Mouse (Mus musculus) liver, adult 2 months (tissue): ENCODE measurements around the gene Gramd1b. TPM values are rescaled to one million over a fixed set of nuclear protein-coding genes. Genes with fewer than 3 reads are reported as not detected.
A peak's percentile ranks its signal among the peaks of the same experiment; 100 is the strongest.

ENCODE experiments used
- DNase-seq: peaks from one replicate; pipeline ENCODE4 v3.0.0-alpha.2; 2011; ENCODE audit warnings: low read depth, low spot score; ENCODE audit errors: extremely low read depth
- H3K27ac ChIP-seq: fragments of 200-500 bp; replicated peaks from 2 replicates; pipeline ENCODE4 v1.5.1; 2012; ENCODE audit warnings: low read depth, mild to moderate bottlenecking, control low read depth, inconsistent platforms, low read length; ENCODE audit not compliant: insufficient read depth
- H3K27me3 ChIP-seq: fragments of 200-500 bp; 2 replicates; pipeline ENCODE4 v1.6.1; 2012; ENCODE audit warnings: mild to moderate bottlenecking, moderate library complexity, low read length, inconsistent platforms; ENCODE audit not compliant: control insufficient read depth, insufficient read depth
- H3K36me3 ChIP-seq: fragments of 200-500 bp; 2 replicates; pipeline ENCODE4 v1.6.1; 2012; ENCODE audit warnings: low read length, inconsistent platforms; ENCODE audit not compliant: control insufficient read depth, insufficient read depth
- H3K4me1 ChIP-seq: fragments of 200-500 bp; 2 replicates; pipeline ENCODE4 v1.6.1; 2011; ENCODE audit warnings: low read length; ENCODE audit not compliant: control insufficient read depth, insufficient read depth
- H3K4me3 ChIP-seq: fragments of 200-500 bp; 2 replicates; pipeline ENCODE4 v1.5.1; 2011; ENCODE audit warnings: low read depth, mild to moderate bottlenecking, control low read depth, low read length, moderate library complexity; ENCODE audit not compliant: insufficient read depth
- H3K79me2 ChIP-seq: fragments of 200-500 bp; 2 replicates; pipeline ENCODE4 v1.6.1; 2012; ENCODE audit warnings: inconsistent platforms, mild to moderate bottlenecking, low read length, moderate library complexity; ENCODE audit not compliant: control insufficient read depth, insufficient read depth
- H3K9ac ChIP-seq: fragments of 200-500 bp; 2 replicates; pipeline ENCODE4 v1.6.1; 2012; ENCODE audit warnings: low read depth, mild to moderate bottlenecking, control low read depth, inconsistent platforms, low read length
- CTCF ChIP-seq: fragments of 200-500 bp; IDR thresholded peaks from 2 replicates; pipeline ENCODE4 v1.5.1; 2011; ENCODE audit warnings: low read depth, low read length, control low read depth
- POLR2A ChIP-seq: fragments of 200-500 bp; IDR thresholded peaks from 2 replicates; pipeline ENCODE4 v1.6.1; 2011; ENCODE audit warnings: low read length, control low read depth; ENCODE audit not compliant: insufficient read depth; ENCODE audit errors: extremely low read depth
- WGBS: fragments of 180-500 bp; shearing (Covaris S2); methylation state at CpG from one replicate; pipeline ENCODE4 v1.1.7; 2018; 5-methylcytosine and 5-hydroxymethylcytosine counted together
- polyA plus RNA-seq: library from polyadenylated mRNA; depleted of rRNA; stranded (reverse); fragments of >200 nt; gene quantifications from 2 replicates; pipeline ENCODE4 v1.2.3, GENCODE M21; 2012
- total RNA-seq: library from RNA; depleted of rRNA; stranded (reverse); fragments of >200 nt; gene quantifications from 2 replicates; pipeline ENCODE4 v1.2.3, GENCODE M21; 2014

The Gramd1b gene
- total and polyA plus RNA-seq, 2 experiments, result 1.2 to 2.0 TPM

DNA sequence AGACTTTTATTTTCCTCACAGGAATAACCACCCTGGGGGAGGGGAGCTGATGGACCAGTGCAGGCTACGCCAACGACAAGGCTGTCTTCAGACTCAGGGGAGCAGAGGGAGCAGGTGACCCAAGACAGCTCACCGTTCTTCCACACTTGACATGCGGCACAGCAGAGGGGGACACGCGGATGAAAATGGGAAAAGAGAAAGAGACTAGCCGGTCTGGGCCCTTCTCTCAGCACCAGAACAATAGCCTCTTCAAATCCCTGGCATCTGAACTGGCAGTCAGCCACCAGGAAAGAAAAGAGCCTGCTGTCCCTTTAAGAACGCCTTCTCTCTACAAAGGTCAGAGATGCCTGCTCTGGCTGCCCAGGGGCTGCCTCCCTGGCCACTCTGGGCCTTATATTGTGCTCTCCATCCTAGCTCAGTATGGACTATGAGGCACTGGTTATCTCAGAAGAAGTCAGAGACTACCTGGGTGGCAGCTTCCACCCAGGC, 172.7 kb downstream of the Gramd1b start:
- H3K79me2 ChIP-seq, result no peaks in the 10 kb centered on the region
- H3K27ac ChIP-seq, result no peak overlapping the region
- H3K4me3 ChIP-seq, result no peak overlapping the region
- no peaks in the 10 kb centered on the region for H3K36me3 ChIP-seq
- TF ChIP-seq POLR2A (no peak), CTCF (no peak)
- H3K4me1 ChIP-seq, result no peaks in the 10 kb centered on the region
- DNase-seq, result no peak
- no peak overlapping the region for H3K9ac ChIP-seq
- WGBS, result 84% methylated on average over 8 of the region's 8 CpGs
- H3K27me3 ChIP-seq, result no peaks in the 10 kb centered on the region

DNA sequence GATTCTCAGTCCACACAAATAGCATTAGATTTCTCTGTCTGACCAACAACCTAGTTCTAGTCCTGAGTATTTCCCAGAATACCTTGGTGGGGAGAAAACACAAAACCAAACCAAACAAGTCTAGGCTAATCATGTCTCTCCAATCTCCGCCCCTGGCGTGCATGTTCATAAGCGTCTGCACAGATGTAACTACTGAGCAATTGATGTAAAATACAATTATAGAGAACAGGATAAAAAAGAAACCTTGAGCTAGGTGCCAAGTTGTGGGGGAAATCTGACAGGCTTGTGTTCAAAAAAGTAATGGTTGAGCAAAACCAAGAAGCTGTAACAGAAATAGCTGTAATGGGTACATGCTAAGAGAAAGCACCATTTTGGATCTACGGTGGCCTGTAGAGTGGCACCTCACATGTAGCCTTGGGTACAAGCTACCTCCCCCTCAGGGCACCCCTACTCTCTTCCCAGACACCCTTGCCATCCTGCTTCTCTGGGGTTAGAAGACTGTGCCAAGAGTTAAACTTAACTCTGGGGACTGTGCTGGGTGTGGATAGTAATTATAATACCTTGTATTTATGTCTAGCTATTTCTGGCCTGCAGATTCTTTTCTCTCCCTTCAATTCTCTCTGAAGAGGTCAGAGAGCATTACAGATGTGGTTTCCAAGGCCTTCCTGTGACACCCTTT, 174.3 kb downstream of the Gramd1b start:
- no peaks in the 10 kb centered on the region for H3K27me3 ChIP-seq
- no peaks in the 10 kb centered on the region for H3K36me3 ChIP-seq
- WGBS, result 94% methylated on average over 4 of the region's 4 CpGs
- H3K9ac ChIP-seq, result no peak overlapping the region
- TF ChIP-seq CTCF (no peak), POLR2A (no peak)
- no peaks in the 10 kb centered on the region for H3K79me2 ChIP-seq
- H3K4me3 ChIP-seq, result no peak overlapping the region
- no peak overlapping the region for H3K27ac ChIP-seq
- H3K4me1 ChIP-seq, result no peaks in the 10 kb centered on the region
- DNase-seq, result no peak

DNA sequence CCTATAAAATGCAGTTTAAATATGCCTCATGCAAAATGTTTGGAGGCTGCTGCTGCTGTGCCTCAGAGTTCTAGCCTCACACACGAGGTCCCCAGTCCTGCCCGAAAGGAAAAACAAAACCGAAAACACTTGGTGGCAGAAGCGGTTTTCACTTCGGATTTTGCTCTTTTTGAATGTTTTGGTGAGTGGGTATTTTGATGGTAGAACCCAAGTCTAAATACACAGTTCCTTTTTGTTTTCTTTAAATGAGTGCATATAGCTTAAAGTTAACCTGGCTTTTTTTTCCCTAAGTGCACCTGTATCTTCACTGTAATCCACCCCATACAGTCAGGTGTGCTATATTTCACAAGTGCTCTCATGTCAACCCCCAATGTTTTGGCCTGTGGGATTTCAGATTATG, 174.8 kb downstream of the Gramd1b start:
- WGBS, result 88% methylated on average over 5 of the region's 5 CpGs

DNA sequence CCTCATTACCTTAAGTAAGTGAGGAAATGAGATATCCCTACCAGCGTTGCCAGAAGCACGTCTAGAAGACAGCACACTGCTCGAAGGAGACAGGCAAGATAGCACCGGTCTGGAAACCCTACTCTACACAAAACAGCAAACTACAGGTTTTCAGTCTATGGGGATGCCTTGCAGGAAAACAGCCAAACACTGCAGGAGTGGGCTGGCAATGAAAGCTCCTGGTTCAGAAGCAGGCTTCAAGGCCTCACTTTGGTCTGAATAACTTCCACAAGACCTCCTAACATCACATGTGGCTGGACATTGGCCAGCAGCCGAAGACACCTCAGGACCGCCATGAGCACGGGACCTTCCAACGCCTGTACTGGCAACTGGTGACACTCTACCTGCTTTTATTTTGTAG, 175.8 kb downstream of the Gramd1b start:
- no peak overlapping the region for H3K27ac ChIP-seq

More for the DNA sequence above, 174.8 kb downstream of the Gramd1b start:
- Histone ChIP-seq H3K4me1 (no peaks in the 10 kb centered on the region), H3K36me3 (no peaks in the 10 kb centered on the region), H3K27me3 (no peaks in the 10 kb centered on the region), H3K27ac (no peak overlapping the region), H3K4me3 (no peak overlapping the region), H3K9ac (no peak overlapping the region), H3K79me2 (no peaks in the 10 kb centered on the region)
- TF ChIP-seq POLR2A, result no peak
- no peak for TF ChIP-seq CTCF
- no peak for DNase-seq

DNA sequence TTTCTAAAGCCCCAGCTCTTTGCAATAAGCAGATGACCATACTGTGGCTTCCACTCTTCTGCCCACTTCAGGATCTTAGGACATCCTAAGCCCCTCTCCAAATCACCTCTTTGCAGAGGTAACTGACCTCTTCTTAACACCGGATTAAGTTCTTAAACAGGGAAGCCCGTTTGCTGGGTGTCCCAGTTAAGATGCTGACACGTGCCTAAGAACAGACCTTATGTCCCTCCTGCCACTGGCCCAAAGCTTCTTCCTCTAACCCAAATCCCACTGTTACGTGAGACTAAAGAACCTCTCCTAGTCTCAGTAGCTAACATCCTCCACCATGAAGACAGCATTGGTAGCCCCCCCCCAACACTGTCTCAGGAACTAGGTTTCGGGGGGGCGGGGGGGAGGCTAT, 177.6 kb downstream of the Gramd1b start:
- 87% methylated on average over 6 of the region's 6 CpGs for WGBS
- TF ChIP-seq POLR2A (no peak), CTCF (no peak)
- no peaks in the 10 kb centered on the region for H3K79me2 ChIP-seq
- H3K36me3 ChIP-seq, result no peaks in the 10 kb centered on the region
- no peak overlapping the region for H3K9ac ChIP-seq
- H3K27ac ChIP-seq, result no peak overlapping the region
- no peaks in the 10 kb centered on the region for H3K4me1 ChIP-seq
- no peak for DNase-seq
- H3K27me3 ChIP-seq, result no peaks in the 10 kb centered on the region
- no peak overlapping the region for H3K4me3 ChIP-seq

More for the DNA sequence above, 175.8 kb downstream of the Gramd1b start:
- Histone ChIP-seq H3K4me3 (no peak overlapping the region), H3K4me1 (no peaks in the 10 kb centered on the region), H3K36me3 (no peaks in the 10 kb centered on the region), H3K9ac (no peak overlapping the region), H3K27me3 (no peaks in the 10 kb centered on the region), H3K79me2 (no peaks in the 10 kb centered on the region)
- TF ChIP-seq POLR2A (no peak), CTCF (no peak)
- 94% methylated on average over 8 of the region's 8 CpGs for WGBS
- DNase-seq, result no peak

DNA sequence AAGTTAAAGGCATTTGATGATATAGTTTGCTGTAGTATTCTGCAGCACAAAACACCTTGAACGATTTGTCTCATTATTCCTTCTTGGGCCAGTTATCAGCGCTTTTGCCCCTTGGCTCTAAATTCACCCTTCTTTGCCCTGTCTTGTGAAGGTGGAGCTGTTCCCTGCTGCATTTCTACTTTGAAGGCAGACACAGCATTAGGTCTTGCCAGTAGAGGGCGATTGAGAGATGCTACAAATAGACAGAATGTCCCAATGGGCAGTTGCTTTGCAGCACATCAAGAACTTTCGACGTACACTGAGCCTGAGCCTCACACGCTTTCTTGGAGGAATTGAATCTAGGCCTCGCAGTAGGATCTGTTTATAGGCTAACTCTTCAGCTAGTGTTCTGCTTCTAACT, 180.5 kb downstream of the Gramd1b start:
- no peak overlapping the region for H3K4me3 ChIP-seq
- H3K27ac ChIP-seq, result no peak overlapping the region
- H3K79me2 ChIP-seq, result no peaks in the 10 kb centered on the region
- H3K36me3 ChIP-seq, result no peaks in the 10 kb centered on the region
- peak; percentile 40 for DNase-seq
- no peaks in the 10 kb centered on the region for H3K4me1 ChIP-seq
- no peak for TF ChIP-seq POLR2A
- TF ChIP-seq CTCF, result peak; percentile 29; the same call in 1 of the 2 replicates
- no peaks in the 10 kb centered on the region for H3K27me3 ChIP-seq
- no peak overlapping the region for H3K9ac ChIP-seq
- WGBS, result 24% methylated on average over 7 of the region's 7 CpGs
